Mouse (Mus musculus): ENCODE results near the gene Olfr645. TPM values are rescaled to one million over a fixed set of nuclear protein-coding genes. Genes with fewer than 3 reads are reported as not detected.
A peak's percentile ranks its signal among the peaks of the same experiment; 100 is the strongest.

Olfr645 gene
- not detected in 2 replicates for total RNA-seq (2015)
- not detected in 2 replicates for total RNA-seq (2017)

DNA sequence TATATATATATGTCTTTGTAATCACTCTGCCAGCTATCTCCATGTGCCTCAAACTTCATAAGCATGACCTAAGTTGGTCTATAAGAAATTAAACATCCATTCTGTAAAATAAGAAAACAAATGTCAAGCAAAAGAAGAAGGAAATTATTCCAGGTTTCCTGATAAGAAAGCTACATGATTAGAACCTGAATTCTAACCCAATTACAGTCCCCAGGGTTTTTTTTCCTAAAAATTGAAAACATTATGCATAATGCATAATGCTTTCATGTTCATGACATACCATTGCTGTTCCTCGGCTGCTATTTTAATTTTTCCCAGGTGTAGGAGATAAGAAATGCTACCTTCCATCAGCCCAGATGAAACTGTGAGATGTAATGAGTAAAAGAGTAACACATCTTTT lies at the start of gene Olfr645:
Gene Olfr645, minus strand, starts transcription at position 101 of the 400 bp plus-strand sequence.
- no peak for ATAC-seq (replicated peaks; ENCODE audit: poor library complexity)

DNA sequence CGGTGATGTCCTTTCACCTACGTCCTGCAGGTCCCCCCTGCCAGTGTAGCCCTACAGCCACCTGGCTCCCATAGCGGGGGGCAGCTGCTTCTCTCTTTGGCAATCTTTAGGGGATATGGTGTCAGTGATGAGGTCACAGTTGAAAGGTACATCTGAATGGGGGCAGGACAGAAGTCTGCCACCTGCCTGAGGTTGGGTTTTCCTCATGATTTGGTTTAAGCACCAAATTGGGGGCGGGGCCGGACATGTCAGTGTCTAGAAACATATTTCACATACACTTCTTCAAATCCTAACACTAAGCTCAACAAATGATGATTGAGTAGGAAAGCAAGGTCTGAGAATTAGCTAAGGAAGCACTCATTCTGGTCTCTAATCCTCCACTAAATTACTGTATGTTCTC lies 44.5 kb upstream of the Olfr645 start, which contains the start of gene Ubqln5:
Gene Ubqln5, minus strand, starts transcription at position 101 of the 400 bp plus-strand sequence.
- no peak for ATAC-seq (replicated peaks; ENCODE audit: poor library complexity)

DNA sequence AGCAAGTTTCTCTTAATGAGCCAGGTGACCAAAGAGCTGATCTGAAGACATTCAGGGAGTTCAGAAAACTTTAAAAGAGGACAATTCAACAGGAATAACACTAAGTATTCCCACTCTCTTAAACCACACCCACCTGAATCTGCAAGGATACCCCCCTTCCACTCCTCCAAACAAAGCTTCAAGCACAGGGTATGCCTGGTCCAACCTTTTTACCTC lies 19.4 kb upstream of the Olfr645 start, which contains the start of gene Olfr646:
Gene Olfr646, plus strand, starts transcription at position 117 of the 216 bp plus-strand sequence.
- ATAC-seq (replicated peaks; ENCODE audit: poor library complexity): no peak

DNA sequence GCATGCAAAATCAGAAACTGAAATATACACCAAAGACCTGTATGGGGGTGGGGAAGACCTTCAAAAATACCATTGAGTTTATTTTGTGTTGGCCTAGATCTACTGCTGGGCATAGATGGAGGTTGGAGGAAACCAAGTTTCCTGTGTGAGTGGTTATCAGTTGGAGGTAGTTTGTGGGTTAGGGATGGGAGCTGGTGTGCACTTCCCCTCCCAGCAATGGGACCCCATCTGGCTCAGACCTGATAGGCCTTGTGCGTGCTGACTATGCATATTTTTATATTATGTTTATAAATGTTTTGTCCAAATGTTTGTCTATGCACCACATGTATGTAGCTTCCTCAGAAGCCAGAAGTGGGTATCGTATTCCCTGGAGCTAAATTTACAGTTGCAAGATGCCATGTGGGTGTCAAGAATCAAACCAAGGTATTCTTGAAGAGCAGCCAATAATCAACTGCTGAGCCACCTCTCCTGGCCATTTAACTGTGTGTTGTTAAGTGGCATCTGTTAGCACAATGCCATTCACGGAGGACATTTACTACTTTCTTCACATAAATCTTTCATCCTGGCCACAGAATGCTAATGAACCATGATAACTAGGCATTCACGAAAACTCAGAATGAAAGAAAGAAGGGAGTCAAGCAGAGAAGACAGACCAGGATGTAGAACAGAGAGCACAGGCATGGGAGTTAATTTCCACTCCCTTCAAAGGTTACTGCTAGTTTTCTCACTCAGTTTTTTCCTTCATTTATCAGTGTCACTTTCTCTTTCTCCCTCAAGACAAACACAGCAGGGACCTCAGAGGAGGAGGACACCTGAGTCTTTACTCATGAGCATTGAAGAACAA lies 18.9 kb upstream of the Olfr645 start:
- ATAC-seq (replicated peaks; ENCODE audit: poor library complexity): peak; percentile 100

DNA sequence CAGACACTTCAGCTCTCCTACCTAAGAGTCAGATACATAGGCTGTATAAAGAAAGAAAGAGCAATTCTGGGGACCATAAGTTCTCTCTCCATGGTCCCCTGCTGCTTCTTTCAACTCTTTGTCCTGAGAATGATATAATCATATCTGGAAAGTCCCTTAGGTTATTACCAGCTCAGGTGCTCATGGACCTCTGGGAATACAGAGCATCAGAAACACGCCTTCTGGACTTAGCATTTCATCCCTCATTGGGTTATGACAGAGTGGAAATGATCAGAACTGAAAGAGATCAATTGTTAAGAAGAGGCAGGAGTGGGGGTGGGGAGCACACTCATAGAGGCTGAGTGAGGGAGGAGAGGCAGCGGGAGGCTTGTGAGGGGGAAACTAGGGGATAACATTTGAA lies 13.5 kb downstream of the Olfr645 start, which contains the start of gene Olfr644:
Gene Olfr644, minus strand, starts transcription at position 101 of the 400 bp plus-strand sequence.
- no peak for ATAC-seq (replicated peaks; ENCODE audit: poor library complexity)

DNA sequence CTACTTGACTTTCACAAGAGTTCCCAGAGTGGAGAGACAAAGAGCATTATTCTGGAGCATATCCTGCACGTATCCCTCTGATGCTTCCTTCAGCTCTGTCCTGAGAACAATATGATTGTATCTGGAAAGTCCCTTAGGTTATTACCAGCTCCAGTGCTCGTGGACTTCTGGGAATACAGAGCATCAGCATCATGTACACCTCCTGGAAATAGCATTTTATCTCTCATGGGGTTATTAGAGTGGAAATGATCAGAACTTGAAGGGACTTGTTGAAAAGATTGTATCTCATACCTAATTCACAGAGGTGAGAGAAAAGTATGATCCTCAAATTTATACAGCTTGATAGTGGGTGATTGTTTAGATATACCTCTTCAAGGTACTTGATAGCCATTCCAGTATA lies 23.9 kb downstream of the Olfr645 start, which contains the start of gene 4930516K23Rik:
Gene 4930516K23Rik, minus strand, starts transcription at position 101 of the 400 bp plus-strand sequence.
- ATAC-seq (replicated peaks; ENCODE audit: poor library complexity): no peak

DNA sequence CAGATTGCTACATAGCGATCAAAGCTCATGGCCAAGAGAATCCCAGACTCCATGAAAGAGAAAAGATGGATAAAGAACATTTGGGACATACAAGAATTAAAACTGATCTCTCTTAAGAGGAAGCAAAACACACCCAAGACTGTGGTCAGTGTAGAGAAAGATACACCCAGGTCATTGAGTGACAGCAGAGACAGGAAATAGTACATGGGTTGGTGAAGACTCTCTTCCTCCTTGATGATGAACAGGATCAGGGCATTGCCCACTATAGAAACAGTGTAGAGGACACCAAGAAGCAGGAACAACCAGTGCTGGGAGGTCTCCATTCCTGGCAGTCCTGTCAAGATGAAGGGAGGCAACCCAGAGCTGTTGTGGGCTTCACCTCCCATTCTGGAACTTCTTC lies 26.1 kb downstream of the Olfr645 start:
- ATAC-seq (replicated peaks; ENCODE audit: poor library complexity): peak; percentile 63; the same call in 1 of the 2 replicates

DNA sequence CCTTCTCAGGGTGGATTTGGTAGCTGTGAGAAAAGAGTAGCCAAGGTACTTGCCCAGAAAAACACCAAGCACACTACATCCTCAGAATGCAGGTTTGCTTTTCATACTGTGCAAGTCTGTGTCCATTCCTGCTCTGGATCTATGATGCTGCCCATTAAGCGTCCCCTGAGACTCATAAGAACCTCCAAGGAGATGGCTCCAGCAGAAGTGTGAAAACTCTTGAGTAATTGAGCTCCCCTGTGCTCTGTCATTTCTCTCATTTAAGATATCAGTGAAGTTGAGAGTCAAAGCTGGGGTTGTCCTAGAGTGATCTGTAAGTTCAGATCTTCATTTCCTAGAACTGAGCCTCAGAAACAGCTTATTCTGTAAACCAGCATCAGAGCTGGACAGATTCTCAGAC lies 32.7 kb downstream of the Olfr645 start, which contains the start of gene Olfr642:
Gene Olfr642, minus strand, starts transcription at position 101 of the 400 bp plus-strand sequence.
- ATAC-seq (replicated peaks; ENCODE audit: poor library complexity): no peak

DNA sequence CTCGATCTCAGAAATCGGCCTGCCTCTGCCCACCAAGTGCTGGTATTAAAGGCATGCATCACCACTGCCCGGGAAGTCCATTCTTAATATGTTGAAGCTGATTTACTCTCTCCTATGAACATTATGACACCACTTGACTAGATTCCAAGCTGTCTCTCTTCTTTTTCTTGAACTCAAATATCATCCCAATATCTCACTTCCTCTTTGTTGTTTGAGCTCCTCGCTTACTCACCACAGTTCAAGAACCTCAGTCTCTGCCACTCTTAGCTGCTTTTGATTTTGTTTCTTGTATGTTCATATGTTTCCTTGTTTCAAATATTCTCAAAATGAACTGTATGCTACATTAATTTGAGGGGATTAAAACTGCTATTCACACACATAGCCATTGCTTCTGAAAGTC lies 34.5 kb downstream of the Olfr645 start:
- peak; percentile 83 for ATAC-seq (replicated peaks; ENCODE audit: poor library complexity)

DNA sequence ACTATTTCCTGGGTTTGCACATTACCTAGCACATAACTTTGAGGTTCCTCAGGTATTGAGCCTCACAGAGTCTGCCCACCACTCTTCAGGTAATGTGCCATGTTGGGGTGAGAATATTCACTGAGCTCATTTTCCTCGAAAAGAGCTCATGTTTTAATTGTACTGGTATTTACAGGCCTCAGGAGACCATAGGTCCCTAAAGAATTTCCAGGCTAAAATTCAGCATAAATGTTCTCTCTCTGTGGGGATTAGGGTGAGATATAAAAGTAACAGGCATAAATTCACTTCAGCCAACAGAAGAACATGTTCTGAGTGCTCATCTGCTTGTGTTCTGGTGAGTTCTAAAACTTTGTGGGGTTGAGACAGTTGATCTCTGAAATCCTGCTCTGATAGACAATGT lies 50.1 kb downstream of the Olfr645 start, which contains the start of gene Olfr641:
Gene Olfr641, plus strand, starts transcription at position 301 of the 400 bp plus-strand sequence.
- no peak for ATAC-seq (replicated peaks; ENCODE audit: poor library complexity)

Other genes with a start within 250 kb of the Olfr645 start
- not detected in 2 replicates for gene Hbb-bh2, start 244.9 kb downstream of the Olfr645 start, total RNA-seq (2015)
- gene Hbb-bh2, start 244.9 kb downstream of the Olfr645 start, total RNA-seq (2017): not detected in 2 replicates
- not detected in 2 replicates for gene Hbb-bh1, start 242.3 kb downstream of the Olfr645 start, total RNA-seq (2015)
- not detected in 2 replicates for gene Hbb-bh1, start 242.3 kb downstream of the Olfr645 start, total RNA-seq (2017)
- gene Hbb-y, start 232.2 kb downstream of the Olfr645 start, total RNA-seq (2015): not detected in 2 replicates
- gene Hbb-y, start 232.2 kb downstream of the Olfr645 start, total RNA-seq (2017): not detected in 2 replicates
- not detected in 2 replicates for gene Olfr66, start 199.2 kb downstream of the Olfr645 start, total RNA-seq (2015)
- gene Olfr66, start 199.2 kb downstream of the Olfr645 start, total RNA-seq (2017): not detected in 2 replicates
- not detected in 2 replicates for gene Olfr64, start 191.0 kb downstream of the Olfr645 start, total RNA-seq (2015)
- not detected in 2 replicates for gene Olfr64, start 191.0 kb downstream of the Olfr645 start, total RNA-seq (2017)
- gene Olfr65, start 182.0 kb downstream of the Olfr645 start, total RNA-seq (2015): not detected in 2 replicates
- gene Olfr65, start 182.0 kb downstream of the Olfr645 start, total RNA-seq (2017): not detected in 2 replicates
- not detected in 2 replicates for gene Olfr631, start 156.6 kb downstream of the Olfr645 start, total RNA-seq (2015)
- not detected in 2 replicates for gene Olfr631, start 156.6 kb downstream of the Olfr645 start, total RNA-seq (2017)
- gene Olfr632, start 151.1 kb downstream of the Olfr645 start, total RNA-seq (2015): not detected in 2 replicates
- not detected in 2 replicates for gene Olfr632, start 151.1 kb downstream of the Olfr645 start, total RNA-seq (2017)
- not detected in 2 replicates for gene Olfr633, start 141.0 kb downstream of the Olfr645 start, total RNA-seq (2015)
- not detected in 2 replicates for gene Olfr633, start 141.0 kb downstream of the Olfr645 start, total RNA-seq (2017)
- not detected in 2 replicates for gene Olfr635, start 114.3 kb downstream of the Olfr645 start, total RNA-seq (2015)
- not detected in 2 replicates for gene Olfr635, start 114.3 kb downstream of the Olfr645 start, total RNA-seq (2017)
- not detected in 2 replicates for gene Olfr638, start 86.7 kb downstream of the Olfr645 start, total RNA-seq (2015)
- gene Olfr638, start 86.7 kb downstream of the Olfr645 start, total RNA-seq (2017): not detected in 2 replicates
- gene Olfr639, start 68.2 kb downstream of the Olfr645 start, total RNA-seq (2015): 0.02 TPM in 1 of 2 replicates, not detected in the other
- gene Olfr639, start 68.2 kb downstream of the Olfr645 start, total RNA-seq (2017): not detected in 2 replicates
- gene Olfr640, start 59.9 kb downstream of the Olfr645 start, total RNA-seq (2015): not detected in 2 replicates
- not detected in 2 replicates for gene Olfr640, start 59.9 kb downstream of the Olfr645 start, total RNA-seq (2017)
- not detected in 2 replicates for gene Olfr641, start 50.0 kb downstream of the Olfr645 start, total RNA-seq (2015)
- gene Olfr641, start 50.0 kb downstream of the Olfr645 start, total RNA-seq (2017): not detected in 2 replicates
- not detected in 2 replicates for gene Olfr642, start 32.8 kb downstream of the Olfr645 start, total RNA-seq (2015)
- gene Olfr642, start 32.8 kb downstream of the Olfr645 start, total RNA-seq (2017): not detected in 2 replicates
- gene 4930516K23Rik, start 24.0 kb downstream of the Olfr645 start, total RNA-seq (2015): not detected in 2 replicates
- not detected in 2 replicates for gene 4930516K23Rik, start 24.0 kb downstream of the Olfr645 start, total RNA-seq (2017)
- gene Olfr644, start 13.6 kb downstream of the Olfr645 start, total RNA-seq (2015): not detected in 2 replicates
- not detected in 2 replicates for gene Olfr644, start 13.6 kb downstream of the Olfr645 start, total RNA-seq (2017)
- not detected in 2 replicates for gene Olfr646, start 19.4 kb upstream of the Olfr645 start, total RNA-seq (2015)
- not detected in 2 replicates for gene Olfr646, start 19.4 kb upstream of the Olfr645 start, total RNA-seq (2017)
- gene Ubqln5, start 44.4 kb upstream of the Olfr645 start, total RNA-seq (2015): not detected in 2 replicates
- not detected in 2 replicates for gene Ubqln5, start 44.4 kb upstream of the Olfr645 start, total RNA-seq (2017)
- gene Olfr643, start 51.9 kb upstream of the Olfr645 start, total RNA-seq (2015): not detected in 2 replicates
- not detected in 2 replicates for gene Olfr643, start 51.9 kb upstream of the Olfr645 start, total RNA-seq (2017)
- not detected in 2 replicates for gene Ubqln3, start 57.8 kb upstream of the Olfr645 start, total RNA-seq (2015)
- not detected in 2 replicates for gene Ubqln3, start 57.8 kb upstream of the Olfr645 start, total RNA-seq (2017)
- not detected in 2 replicates for gene Ubqlnl, start 65.1 kb upstream of the Olfr645 start, total RNA-seq (2015)
- not detected in 2 replicates for gene Ubqlnl, start 65.1 kb upstream of the Olfr645 start, total RNA-seq (2017)
- gene Olfm5, start 79.4 kb upstream of the Olfr645 start, total RNA-seq (2015): 0.15 TPM in 1 of 2 replicates, not detected in the other
- gene Olfm5, start 79.4 kb upstream of the Olfr645 start, total RNA-seq (2017): 0.17 TPM in 1 of 2 replicates, not detected in the other
- gene Olfr648, start 97.9 kb upstream of the Olfr645 start, total RNA-seq (2015): not detected in 2 replicates
- gene Olfr648, start 97.9 kb upstream of the Olfr645 start, total RNA-seq (2017): not detected in 2 replicates
- not detected in 2 replicates for gene Olfr649, start 110.5 kb upstream of the Olfr645 start, total RNA-seq (2015)
- gene Olfr649, start 110.5 kb upstream of the Olfr645 start, total RNA-seq (2017): not detected in 2 replicates
- gene Trim6, start 133.3 kb upstream of the Olfr645 start, total RNA-seq (2015): 2.3 and 3.7 TPM in 2 replicates
- 2.1 and 2.5 TPM in 2 replicates for gene Trim6, start 133.3 kb upstream of the Olfr645 start, total RNA-seq (2017)
- gene Trim34a, start 159.0 kb upstream of the Olfr645 start, total RNA-seq (2015): 8.6 and 10.9 TPM in 2 replicates
- gene Trim34a, start 159.0 kb upstream of the Olfr645 start, total RNA-seq (2017): 10.4 and 16.4 TPM in 2 replicates
- gene Trim5, start 202.6 kb upstream of the Olfr645 start, total RNA-seq (2015): 4.7 and 5.3 TPM in 2 replicates
- 6.9 and 8.0 TPM in 2 replicates for gene Trim5, start 202.6 kb upstream of the Olfr645 start, total RNA-seq (2017)
- 47.7 and 58.0 TPM in 2 replicates for gene Trim12a, start 230.0 kb upstream of the Olfr645 start, total RNA-seq (2015)
- gene Trim12a, start 230.0 kb upstream of the Olfr645 start, total RNA-seq (2017): 63.9 and 69.0 TPM in 2 replicates
- 0.17 and 0.32 TPM in 2 replicates for gene Trim34b, start 244.0 kb upstream of the Olfr645 start, total RNA-seq (2015)
- 0.10 and 0.87 TPM in 2 replicates for gene Trim34b, start 244.0 kb upstream of the Olfr645 start, total RNA-seq (2017)

Data from megakaryocyte progenitor cell, adult 5-6 weeks (primary cell).